Mouse (Mus musculus): ENCODE data around the gene Sun2.

DNA sequence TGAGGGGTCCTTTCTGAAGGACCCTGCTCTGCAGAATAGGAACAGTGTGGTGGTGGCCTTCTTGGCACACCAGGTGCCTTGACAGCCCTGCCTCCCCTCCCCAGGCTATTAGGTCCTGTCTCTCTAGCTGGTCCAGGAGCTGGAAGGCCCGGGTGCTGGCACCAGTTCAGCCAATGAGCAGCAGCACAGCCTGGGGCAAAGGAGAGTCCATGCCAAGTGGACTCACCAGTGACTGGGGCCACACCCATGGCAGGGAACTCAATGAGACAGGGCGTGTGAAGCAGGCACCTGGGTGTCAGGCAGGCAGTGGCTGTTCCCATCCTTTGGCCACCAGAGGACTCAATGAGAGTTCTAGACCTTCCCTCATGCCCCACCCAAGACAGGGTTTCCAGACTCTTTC is 23.0 kb upstream of the Sun2 start:
- TF ChIP-seq JUN (IDR thresholded peaks at IDR 0.05; ENCODE audit: insufficient read depth, low read depth, low read length) (no peak), CTCF (conservative IDR thresholded peaks at IDR 0.05 in 1 of 2, IDR thresholded peaks at IDR 0.05 in 1 of 2; ENCODE audit: low read depth in 2 of 2, low read length in 2 of 2) (no peak), POLR2A (IDR thresholded peaks at IDR 0.05; ENCODE audit: low read depth, low read length) (no peak), TCF12 (IDR thresholded peaks at IDR 0.05; ENCODE audit: low read depth, low read length) (no peak), ZC3H11A (IDR thresholded peaks at IDR 0.05; ENCODE audit: low read depth, low read length) (no peak), RAD21 (IDR thresholded peaks at IDR 0.05; ENCODE audit: low read depth, low read length) (no peak), UBTF (IDR thresholded peaks at IDR 0.05; ENCODE audit: low read depth, low read length) (no peak)

Measured in CH12.LX (cell line).